In the genomic region with DNA sequence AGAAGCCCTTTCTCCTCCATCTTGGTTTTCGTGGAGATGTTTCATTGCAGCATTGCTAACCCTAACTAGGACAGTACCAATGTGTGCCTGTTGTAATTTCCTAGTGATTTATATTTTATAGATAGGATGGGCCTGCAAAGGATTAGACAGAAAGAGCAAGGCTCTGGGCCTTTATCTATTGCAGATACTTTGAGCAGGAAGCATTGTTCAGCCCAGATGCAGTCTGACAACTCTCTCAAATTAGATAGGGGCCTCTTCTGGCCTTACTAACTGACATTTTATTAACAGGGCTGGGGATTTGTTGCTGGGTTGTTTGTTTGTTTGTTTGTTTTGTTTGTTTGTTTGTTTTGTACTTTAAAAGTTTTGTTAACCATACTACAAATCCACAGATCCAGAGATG, we compare ENCODE assay signal across 36 mouse cellular contexts. TPM values are rescaled to one million over a fixed set of nuclear protein-coding genes. Genes with fewer than 3 reads are reported as not detected.
"Had no signal": no experiment of that assay in that cellular context is flagged by ENCODE, and none has a peak within 500 bp of the region (broad histone marks: within the 10 kb centered on the region; RNA-seq: fewer than 3 reads in every experiment).

No protein-coding gene starts in this region.

- H3K4me1 ChIP-seq: hindbrain, embryonic 12.5 days; hindbrain, embryonic 15.5 days had no signal

- H3K27ac ChIP-seq: heart, embryonic 10.5 days; heart, embryonic 13.5 days; heart, embryonic 15.5 days; hindbrain, embryonic 10.5 days; hindbrain, embryonic 12.5 days; hindbrain, embryonic 13.5 days; hindbrain, embryonic 14.5 days; hindbrain, embryonic 15.5 days; hindbrain, postnatal 0 days; intestine, embryonic 15.5 days; kidney, embryonic 15.5 days; kidney, postnatal 0 days; left cerebral cortex, adult 2 months had no signal

- H3K27me3 ChIP-seq: heart, embryonic 12.5 days; heart, embryonic 13.5 days; heart, embryonic 15.5 days; hindbrain, embryonic 12.5 days; hindbrain, embryonic 13.5 days; hindbrain, embryonic 15.5 days; intestine, embryonic 15.5 days; kidney, embryonic 15.5 days had no signal

- H3K36me3 ChIP-seq: heart, embryonic 10.5 days; heart, embryonic 12.5 days; heart, embryonic 13.5 days; heart, embryonic 15.5 days; hindbrain, embryonic 10.5 days; hindbrain, embryonic 12.5 days; hindbrain, embryonic 13.5 days; hindbrain, embryonic 15.5 days; intestine, embryonic 15.5 days; kidney, embryonic 15.5 days had no signal

- H3K4me3 ChIP-seq: heart, embryonic 10.5 days; heart, embryonic 12.5 days; heart, embryonic 13.5 days; heart, embryonic 15.5 days; hindbrain, embryonic 10.5 days; hindbrain, embryonic 12.5 days; hindbrain, embryonic 13.5 days; hindbrain, embryonic 15.5 days; intestine, embryonic 15.5 days; kidney, embryonic 15.5 days; left cerebral cortex, adult 2 months had no signal

- H3K9ac ChIP-seq: heart, embryonic 12.5 days; heart, embryonic 13.5 days; heart, embryonic 15.5 days; hindbrain, embryonic 12.5 days; hindbrain, embryonic 13.5 days; hindbrain, embryonic 14.5 days; hindbrain, embryonic 15.5 days; intestine, embryonic 15.5 days; kidney, embryonic 15.5 days had no signal

- DNase-seq: heart, postnatal 10 days; heart, postnatal 14 days; heart, postnatal 36 days; heart, postnatal 4 days; kidney, adult 11 months; kidney, adult 18-20 months; kidney, adult 2 months; kidney, adult 8-10 months; kidney, adult 9 months; kidney, postnatal 10 days; kidney, postnatal 14 days; kidney, postnatal 25 days; kidney, postnatal 36 days; kidney, postnatal 4 days had no signal

- H3K9me3 ChIP-seq: heart, embryonic 10.5 days; heart, embryonic 12.5 days; heart, embryonic 13.5 days; heart, embryonic 15.5 days; hindbrain, embryonic 10.5 days; hindbrain, embryonic 12.5 days; hindbrain, embryonic 13.5 days; hindbrain, embryonic 15.5 days; intestine, embryonic 15.5 days; kidney, embryonic 15.5 days had no signal

RNA-seq across cellular contexts. Expression of a gene that starts 25.4 kb away (rescaled TPM):
- total RNA-seq: heart, postnatal 10 days; heart, postnatal 14 days; heart, postnatal 25 days; heart, postnatal 36 days; heart, postnatal 4 days; layer of hippocampus, adult 18-20 months; layer of hippocampus, adult 8-10 months; layer of hippocampus, postnatal 10 days; layer of hippocampus, postnatal 14 days; layer of hippocampus, postnatal 36 days; left cerebral cortex, adult 18-20 months; left cerebral cortex, adult 2 months had no signal
- polyA plus RNA-seq: inflammation-experienced regulatory T-cells, adult 6 months had no signal
